Mouse (Mus musculus): ENCODE data around the gene Ift122. TPM values are rescaled to one million over a fixed set of nuclear protein-coding genes. Genes with fewer than 3 reads are reported as not detected.
"Not testable (repeated sequence)": the region's sequence is repeated elsewhere in the genome, so short reads cannot be mapped to it uniquely, and the experiment has no call there.

The Ift122 gene
- polyA plus RNA-seq, 1 experiment = 3.0 TPM

DNA sequence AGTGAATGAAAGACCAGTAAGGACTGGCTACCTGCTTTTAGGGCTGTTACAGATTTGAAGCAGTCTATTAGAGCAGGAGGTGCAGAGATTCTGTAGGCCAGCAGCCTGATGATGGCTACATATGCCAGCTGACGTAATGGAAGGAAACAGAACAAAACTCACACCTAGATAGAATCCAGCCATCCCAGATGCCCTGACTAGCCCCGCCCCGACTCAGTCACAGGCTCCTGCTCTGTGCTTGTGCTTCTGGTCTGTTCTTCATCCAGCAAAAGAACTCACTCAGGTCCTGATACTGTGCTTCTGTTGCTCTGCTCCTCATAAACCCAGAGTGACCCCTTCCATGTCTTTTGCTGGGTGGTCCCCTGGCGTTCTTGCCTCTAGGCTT, 3.1 kb downstream of the Ift122 start:
- Histone ChIP-seq H3K27me3 (ENCODE audit: control insufficient read depth, insufficient read depth, low read length) (no peaks in the 10 kb centered on the region), H3K4me3 (ENCODE audit: low read depth, low read length) (no peak overlapping the region), H3K4me1 (ENCODE audit: control insufficient read depth, insufficient read depth, insufficient read length, low read length) (peaks cover 2% of the 10 kb centered on the region; the same call in 1 of the 2 replicates), H3K27ac (ENCODE audit: insufficient read depth, low read depth, low read length) (no peak overlapping the region), H3K36me3 (ENCODE audit: control insufficient read depth, insufficient read depth, low read length) (no peaks in the 10 kb centered on the region)
- WGBS = 72% methylated on average over 4 of the region's 4 CpGs
- TF ChIP-seq CTCF (IDR thresholded peaks at IDR 0.05; ENCODE audit: extremely low read depth, insufficient read length, insufficient replicate concordance, low read depth, low read length) (no peak), POLR2A (IDR thresholded peaks at IDR 0.05; ENCODE audit: low read depth, low read length) (no peak)

DNA sequence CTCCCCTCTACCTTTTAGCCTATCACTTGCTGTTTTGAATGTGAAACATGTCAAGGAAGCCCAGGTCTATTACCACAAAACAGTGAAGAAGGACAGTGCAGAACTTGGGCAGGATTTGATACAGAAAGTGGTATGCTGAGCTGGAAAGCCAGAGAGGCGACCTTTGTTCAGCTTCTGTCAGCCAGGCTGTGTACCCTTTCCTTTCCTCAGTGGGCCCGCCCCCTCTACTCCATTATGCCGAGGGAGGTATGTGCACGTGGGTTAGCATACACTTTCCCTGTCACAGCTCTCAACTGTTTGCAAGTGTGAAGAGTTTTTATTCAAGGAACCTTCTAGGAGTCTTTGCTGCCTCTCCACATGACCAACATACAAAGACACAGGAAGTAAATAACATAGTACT, 6.0 kb downstream of the Ift122 start:
- WGBS = 17% methylated on average over 4 of the region's 4 CpGs
- no peaks in the 10 kb centered on the region for H3K27me3 ChIP-seq (ENCODE audit: control insufficient read depth, insufficient read depth, low read length)
- no peak overlapping the region for H3K27ac ChIP-seq (ENCODE audit: insufficient read depth, low read depth, low read length)
- no peaks in the 10 kb centered on the region; the same call in 1 of the 2 replicates for H3K4me1 ChIP-seq (ENCODE audit: control insufficient read depth, insufficient read depth, insufficient read length, low read length)
- H3K4me3 ChIP-seq (ENCODE audit: low read depth, low read length) = no peak overlapping the region
- TF ChIP-seq POLR2A (IDR thresholded peaks at IDR 0.05; ENCODE audit: low read depth, low read length) (no peak), CTCF (IDR thresholded peaks at IDR 0.05; ENCODE audit: extremely low read depth, insufficient read length, insufficient replicate concordance, low read depth, low read length) (no peak)
- H3K36me3 ChIP-seq (ENCODE audit: control insufficient read depth, insufficient read depth, low read length) = no peaks in the 10 kb centered on the region

DNA sequence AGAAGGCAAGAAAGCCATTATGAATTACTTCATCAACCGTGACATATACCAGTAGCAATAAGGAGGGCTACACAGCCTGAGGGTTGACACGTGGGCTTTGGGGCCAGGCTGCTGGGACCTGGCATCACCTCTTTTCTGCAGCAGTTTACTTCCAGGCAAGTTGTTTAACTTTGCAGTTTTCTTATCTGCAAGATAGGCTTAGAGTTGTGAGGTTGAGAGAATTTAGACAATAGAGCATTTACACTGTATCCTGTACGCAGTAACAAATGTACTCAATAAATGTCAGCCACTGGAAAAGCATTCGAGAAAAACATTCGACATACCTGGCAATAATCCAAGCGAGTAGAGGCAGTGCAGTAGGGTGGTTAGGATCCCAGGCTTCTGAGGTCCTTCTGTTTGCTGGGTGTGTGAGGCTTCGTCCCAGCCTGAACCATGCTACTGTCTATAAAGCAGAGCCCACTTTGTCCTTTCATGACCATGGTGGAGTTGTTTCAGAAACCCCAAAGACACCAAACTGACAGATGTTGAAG, 6.8 kb downstream of the Ift122 start:
- no peaks in the 10 kb centered on the region; the same call in 1 of the 2 replicates for H3K4me1 ChIP-seq (ENCODE audit: control insufficient read depth, insufficient read depth, insufficient read length, low read length)
- no peaks in the 10 kb centered on the region for H3K27me3 ChIP-seq (ENCODE audit: control insufficient read depth, insufficient read depth, low read length)
- no peak overlapping the region for H3K4me3 ChIP-seq (ENCODE audit: low read depth, low read length)
- H3K27ac ChIP-seq (ENCODE audit: insufficient read depth, low read depth, low read length) = no peak overlapping the region
- TF ChIP-seq CTCF (IDR thresholded peaks at IDR 0.05; ENCODE audit: extremely low read depth, insufficient read length, insufficient replicate concordance, low read depth, low read length) (no peak), POLR2A (IDR thresholded peaks at IDR 0.05; ENCODE audit: low read depth, low read length) (no peak)
- H3K36me3 ChIP-seq (ENCODE audit: control insufficient read depth, insufficient read depth, low read length) = no peaks in the 10 kb centered on the region
- 39% methylated on average over 7 of the region's 7 CpGs for WGBS

DNA sequence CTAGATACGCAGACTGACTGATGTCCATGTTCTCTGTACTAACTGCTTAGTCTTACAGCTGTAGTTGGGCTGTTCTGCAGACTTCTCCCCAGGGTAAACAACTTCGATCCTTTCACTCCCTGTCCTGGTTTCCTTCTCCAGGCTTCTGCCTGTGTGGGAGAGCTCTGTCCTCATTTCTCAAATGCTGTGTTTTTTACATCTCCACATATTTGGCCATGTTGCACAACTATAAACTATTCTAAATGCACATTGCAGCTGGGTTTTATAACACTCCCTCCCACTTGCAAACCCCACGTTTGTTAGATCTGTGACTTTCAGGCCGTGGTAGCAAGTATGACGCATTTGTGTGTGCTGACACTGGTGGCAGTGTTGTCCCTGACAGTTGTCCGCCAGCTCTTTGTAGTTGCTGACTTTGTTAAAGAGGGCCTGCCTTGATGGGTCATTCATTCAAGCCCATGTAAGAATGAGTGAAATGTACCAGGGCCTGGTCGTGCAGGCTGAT, 10.1 kb downstream of the Ift122 start:
- Histone ChIP-seq H3K27me3 (ENCODE audit: control insufficient read depth, insufficient read depth, low read length) (no peaks in the 10 kb centered on the region), H3K4me1 (ENCODE audit: control insufficient read depth, insufficient read depth, insufficient read length, low read length) (no peaks in the 10 kb centered on the region; the same call in 1 of the 2 replicates), H3K36me3 (ENCODE audit: control insufficient read depth, insufficient read depth, low read length) (no peaks in the 10 kb centered on the region), H3K27ac (ENCODE audit: insufficient read depth, low read depth, low read length) (no peak overlapping the region; the same call in 1 of the 2 replicates), H3K4me3 (ENCODE audit: low read depth, low read length) (no peak overlapping the region)
- no peak for TF ChIP-seq CTCF (IDR thresholded peaks at IDR 0.05; ENCODE audit: extremely low read depth, insufficient read length, insufficient replicate concordance, low read depth, low read length)
- WGBS = 69% methylated on average over 7 of the region's 7 CpGs

DNA sequence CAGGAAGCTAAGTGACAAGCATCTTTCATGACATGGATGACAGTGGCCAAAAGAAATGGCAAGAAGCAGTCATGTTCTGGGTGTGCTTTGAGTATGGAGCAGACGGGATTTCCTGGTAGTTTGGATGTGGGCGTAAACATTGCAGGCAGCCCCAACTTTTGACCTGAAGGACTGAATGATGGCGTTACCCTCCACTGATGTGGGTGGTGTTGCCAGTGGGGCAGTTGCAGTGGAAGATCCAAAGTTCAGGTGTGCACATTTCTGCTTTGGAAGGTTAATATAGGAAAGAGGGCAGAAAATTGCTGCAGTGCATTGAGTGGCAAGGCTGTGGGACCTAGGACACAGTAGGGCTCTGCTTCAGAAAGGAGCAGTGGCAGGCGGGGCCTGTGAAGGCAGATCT, 12.0 kb downstream of the Ift122 start:
- Histone ChIP-seq H3K4me1 (ENCODE audit: control insufficient read depth, insufficient read depth, insufficient read length, low read length) (no peaks in the 10 kb centered on the region), H3K27ac (ENCODE audit: insufficient read depth, low read depth, low read length) (no peak overlapping the region), H3K27me3 (ENCODE audit: control insufficient read depth, insufficient read depth, low read length) (no peaks in the 10 kb centered on the region), H3K36me3 (ENCODE audit: control insufficient read depth, insufficient read depth, low read length) (no peaks in the 10 kb centered on the region), H3K4me3 (ENCODE audit: low read depth, low read length) (no peak overlapping the region)
- no peak for TF ChIP-seq CTCF (IDR thresholded peaks at IDR 0.05; ENCODE audit: extremely low read depth, insufficient read length, insufficient replicate concordance, low read depth, low read length)
- WGBS = 73% methylated on average over 4 of the region's 4 CpGs

DNA sequence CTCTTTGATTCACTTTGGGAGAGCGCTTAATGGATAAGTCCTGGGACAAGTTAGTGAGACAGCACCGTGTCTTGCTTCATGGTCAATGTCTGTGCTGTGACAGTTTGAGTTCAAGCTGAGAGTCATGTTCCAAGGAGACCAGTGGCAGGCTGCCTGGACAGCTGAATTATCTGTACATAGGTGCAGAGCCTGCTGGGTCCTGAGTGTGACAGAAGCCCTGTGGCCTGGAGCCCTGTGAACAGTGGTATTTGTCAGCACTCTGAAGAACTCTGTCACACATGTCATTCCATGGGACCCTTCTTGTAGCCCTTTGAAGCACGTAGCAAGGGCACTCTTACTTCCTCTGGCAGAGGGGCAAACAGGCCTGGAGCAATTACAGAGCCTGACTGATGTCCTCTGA, 13.9 kb downstream of the Ift122 start:
- H3K27me3 ChIP-seq (ENCODE audit: control insufficient read depth, insufficient read depth, low read length); H3K4me1 ChIP-seq (ENCODE audit: control insufficient read depth, insufficient read depth, insufficient read length, low read length); H3K36me3 ChIP-seq (ENCODE audit: control insufficient read depth, insufficient read depth, low read length); H3K4me3 ChIP-seq (ENCODE audit: low read depth, low read length); H3K27ac ChIP-seq (ENCODE audit: insufficient read depth, low read depth, low read length): not testable (repeated sequence)
- WGBS = no CpG with 5 or more reads among the region's 3 CpGs

DNA sequence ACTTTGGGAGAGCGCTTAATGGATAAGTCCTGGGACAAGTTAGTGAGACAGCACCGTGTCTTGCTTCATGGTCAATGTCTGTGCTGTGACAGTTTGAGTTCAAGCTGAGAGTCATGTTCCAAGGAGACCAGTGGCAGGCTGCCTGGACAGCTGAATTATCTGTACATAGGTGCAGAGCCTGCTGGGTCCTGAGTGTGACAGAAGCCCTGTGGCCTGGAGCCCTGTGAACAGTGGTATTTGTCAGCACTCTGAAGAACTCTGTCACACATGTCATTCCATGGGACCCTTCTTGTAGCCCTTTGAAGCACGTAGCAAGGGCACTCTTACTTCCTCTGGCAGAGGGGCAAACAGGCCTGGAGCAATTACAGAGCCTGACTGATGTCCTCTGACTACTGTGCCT, 18.0 kb downstream of the Ift122 start:
- H3K4me3 ChIP-seq (ENCODE audit: low read depth, low read length); H3K27me3 ChIP-seq (ENCODE audit: control insufficient read depth, insufficient read depth, low read length); H3K27ac ChIP-seq (ENCODE audit: insufficient read depth, low read depth, low read length); H3K36me3 ChIP-seq (ENCODE audit: control insufficient read depth, insufficient read depth, low read length); H3K4me1 ChIP-seq (ENCODE audit: control insufficient read depth, insufficient read depth, insufficient read length, low read length): not testable (repeated sequence)
- WGBS = no CpG with 5 or more reads among the region's 3 CpGs

DNA sequence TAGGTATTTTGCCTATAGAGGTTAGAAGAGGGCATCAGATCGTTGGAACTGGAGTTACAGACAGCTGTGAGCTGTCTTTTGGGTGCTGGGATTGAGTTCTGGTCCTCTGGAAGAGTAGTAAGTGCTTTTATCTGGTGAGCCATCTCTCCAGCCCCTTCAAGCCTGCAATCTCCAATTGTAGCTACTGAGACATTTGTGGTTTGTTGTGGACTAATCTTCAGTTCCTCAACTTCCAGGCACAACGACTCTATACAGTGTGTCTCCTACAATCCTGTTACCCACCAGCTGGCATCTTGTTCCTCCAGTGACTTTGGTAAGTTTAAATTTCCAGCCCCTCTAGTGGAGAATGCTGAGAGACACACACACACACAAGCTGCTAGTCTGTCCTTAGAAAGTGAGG, 24.0 kb downstream of the Ift122 start:
- H3K4me1 ChIP-seq (ENCODE audit: control insufficient read depth, insufficient read depth, insufficient read length, low read length) = no peaks in the 10 kb centered on the region
- no peaks in the 10 kb centered on the region for H3K27me3 ChIP-seq (ENCODE audit: control insufficient read depth, insufficient read depth, low read length)
- no peaks in the 10 kb centered on the region for H3K36me3 ChIP-seq (ENCODE audit: control insufficient read depth, insufficient read depth, low read length)
- WGBS = 85% methylated on average over 2 of the region's 2 CpGs
- TF ChIP-seq CTCF (IDR thresholded peaks at IDR 0.05; ENCODE audit: extremely low read depth, insufficient read length, insufficient replicate concordance, low read depth, low read length) (no peak), POLR2A (IDR thresholded peaks at IDR 0.05; ENCODE audit: low read depth, low read length) (no peak)
- H3K27ac ChIP-seq (ENCODE audit: insufficient read depth, low read depth, low read length) = no peak overlapping the region
- no peak overlapping the region for H3K4me3 ChIP-seq (ENCODE audit: low read depth, low read length)

All from small intestine, adult 2 months (tissue).